Mouse (Mus musculus): ENCODE measurements around the gene Grap. TPM values are rescaled to one million over a fixed set of nuclear protein-coding genes. Genes with fewer than 3 reads are reported as not detected.

Gene Grap
- polyA plus RNA-seq, 1 experiment from 2014 or later = 4.8 TPM

GRCm38 (mm10) chr11:61659011-61659858 lies 6.2 kb downstream of the Grap start:
- H3K9me3 ChIP-seq (replicated peaks; ENCODE audit: control insufficient read depth, low read length) = no peaks in the 10 kb centered on the region
- H3K36me3 ChIP-seq (ENCODE audit: control insufficient read depth, insufficient read depth) = no peaks in the 10 kb centered on the region
- H3K4me3 ChIP-seq (ENCODE audit: low read depth, low read length) = no peak overlapping the region
- no peaks in the 10 kb centered on the region for H3K27me3 ChIP-seq (ENCODE audit: control insufficient read depth, insufficient read depth, low read depth, low read length)
- H3K9ac ChIP-seq (ENCODE audit: low read depth, low read length) = no peak overlapping the region
- no peak for ATAC-seq (ENCODE audit: low read depth)
- H3K4me2 ChIP-seq (ENCODE audit: low read depth, low read length) = no peak overlapping the region
- no peaks in the 10 kb centered on the region for H3K4me1 ChIP-seq (ENCODE audit: control insufficient read depth, low read depth, low read length)
- WGBS (ENCODE audit: insufficient replicate concordance) = 42% methylated on average over 4 of the region's 4 CpGs
- 0 out of 2 replicates have a peak overlapping the region, but pooled peaks have one; percentile 24 for H3K27ac ChIP-seq (ENCODE audit: low read length)

GRCm38 (mm10) chr11:61660001-61660400 lies 6.9 kb downstream of the Grap start:
- no peaks in the 10 kb centered on the region for H3K36me3 ChIP-seq (ENCODE audit: control insufficient read depth, insufficient read depth)
- ATAC-seq (ENCODE audit: low read depth) = no peak
- no peaks in the 10 kb centered on the region for H3K27me3 ChIP-seq (ENCODE audit: control insufficient read depth, insufficient read depth, low read depth, low read length)
- H3K9ac ChIP-seq (ENCODE audit: low read depth, low read length) = no peak overlapping the region
- no peaks in the 10 kb centered on the region for H3K4me1 ChIP-seq (ENCODE audit: control insufficient read depth, low read depth, low read length)
- H3K4me2 ChIP-seq (ENCODE audit: low read depth, low read length) = no peak overlapping the region
- no peak overlapping the region for H3K27ac ChIP-seq (ENCODE audit: low read length)
- H3K9me3 ChIP-seq (replicated peaks; ENCODE audit: control insufficient read depth, low read length) = no peaks in the 10 kb centered on the region
- H3K4me3 ChIP-seq (ENCODE audit: low read depth, low read length) = no peak overlapping the region
- WGBS (ENCODE audit: insufficient replicate concordance) = 61% methylated on average over 8 of the region's 8 CpGs

- WGBS (ENCODE audit: insufficient replicate concordance) = 40% methylated on average over 7 of the region's 7 CpGs
- no peaks in the 10 kb centered on the region for H3K9me3 ChIP-seq (replicated peaks; ENCODE audit: control insufficient read depth, low read length)
- no peak for ATAC-seq (ENCODE audit: low read depth)
- no peak overlapping the region for H3K27ac ChIP-seq (ENCODE audit: low read length)
- H3K36me3 ChIP-seq (ENCODE audit: control insufficient read depth, insufficient read depth) = no peaks in the 10 kb centered on the region
- H3K9ac ChIP-seq (ENCODE audit: low read depth, low read length) = no peak overlapping the region
- H3K27me3 ChIP-seq (ENCODE audit: control insufficient read depth, insufficient read depth, low read depth, low read length) = no peaks in the 10 kb centered on the region
- no peak overlapping the region for H3K4me3 ChIP-seq (ENCODE audit: low read depth, low read length)
- H3K4me2 ChIP-seq (ENCODE audit: low read depth, low read length) = no peak overlapping the region
- H3K4me1 ChIP-seq (ENCODE audit: control insufficient read depth, low read depth, low read length) = no peaks in the 10 kb centered on the region
Measured at GRCm38 (mm10) chr11:61660806-61661392, 7.8 kb downstream of the Grap start.

- H3K36me3 ChIP-seq (ENCODE audit: control insufficient read depth, insufficient read depth) = no peaks in the 10 kb centered on the region
- WGBS (ENCODE audit: insufficient replicate concordance) = 75% methylated on average over 5 of the region's 5 CpGs
- no peak overlapping the region for H3K4me2 ChIP-seq (ENCODE audit: low read depth, low read length)
- H3K9ac ChIP-seq (ENCODE audit: low read depth, low read length) = no peak overlapping the region
- no peaks in the 10 kb centered on the region for H3K27me3 ChIP-seq (ENCODE audit: control insufficient read depth, insufficient read depth, low read depth, low read length)
- ATAC-seq (ENCODE audit: low read depth) = no peak
- no peak overlapping the region for H3K27ac ChIP-seq (ENCODE audit: low read length)
- no peak overlapping the region for H3K4me3 ChIP-seq (ENCODE audit: low read depth, low read length)
- H3K9me3 ChIP-seq (replicated peaks; ENCODE audit: control insufficient read depth, low read length) = no peaks in the 10 kb centered on the region
- H3K4me1 ChIP-seq (ENCODE audit: control insufficient read depth, low read depth, low read length) = no peaks in the 10 kb centered on the region
Measured at GRCm38 (mm10) chr11:61662189-61662588, 9.1 kb downstream of the Grap start.

GRCm38 (mm10) chr11:61665401-61665800 lies 12.3 kb downstream of the Grap start:
- no peak overlapping the region for H3K27ac ChIP-seq (ENCODE audit: low read length)
- no peak overlapping the region for H3K4me2 ChIP-seq (ENCODE audit: low read depth, low read length)
- no peaks in the 10 kb centered on the region; the same call in 1 of the 2 replicates for H3K27me3 ChIP-seq (ENCODE audit: control insufficient read depth, insufficient read depth, low read depth, low read length)
- 67% methylated on average over 4 of the region's 4 CpGs for WGBS (ENCODE audit: insufficient replicate concordance)
- no peak for ATAC-seq (ENCODE audit: low read depth)
- H3K9ac ChIP-seq (ENCODE audit: low read depth, low read length) = no peak overlapping the region
- H3K9me3 ChIP-seq (replicated peaks; ENCODE audit: control insufficient read depth, low read length) = no peaks in the 10 kb centered on the region
- H3K4me3 ChIP-seq (ENCODE audit: low read depth, low read length) = no peak overlapping the region
- H3K4me1 ChIP-seq (ENCODE audit: control insufficient read depth, low read depth, low read length) = no peaks in the 10 kb centered on the region
- no peaks in the 10 kb centered on the region for H3K36me3 ChIP-seq (ENCODE audit: control insufficient read depth, insufficient read depth)

GRCm38 (mm10) chr11:61665991-61666799 lies 13.1 kb downstream of the Grap start:
- Histone ChIP-seq H3K4me1 (ENCODE audit: control insufficient read depth, low read depth, low read length) (no peaks in the 10 kb centered on the region), H3K27ac (ENCODE audit: low read length) (no peak overlapping the region), H3K9ac (ENCODE audit: low read depth, low read length) (no peak overlapping the region), H3K9me3 (replicated peaks; ENCODE audit: control insufficient read depth, low read length) (no peaks in the 10 kb centered on the region), H3K27me3 (ENCODE audit: control insufficient read depth, insufficient read depth, low read depth, low read length) (no peaks in the 10 kb centered on the region; the same call in 1 of the 2 replicates), H3K36me3 (ENCODE audit: control insufficient read depth, insufficient read depth) (no peaks in the 10 kb centered on the region), H3K4me2 (ENCODE audit: low read depth, low read length) (no peak overlapping the region), H3K4me3 (ENCODE audit: low read depth, low read length) (no peak overlapping the region)
- WGBS (ENCODE audit: insufficient replicate concordance) = 45% methylated on average over 7 of the region's 7 CpGs
- no peak for ATAC-seq (ENCODE audit: low read depth)

GRCm38 (mm10) chr11:61667248-61667647 lies 14.2 kb downstream of the Grap start:
- no peak overlapping the region for H3K4me2 ChIP-seq (ENCODE audit: low read depth, low read length)
- H3K9ac ChIP-seq (ENCODE audit: low read depth, low read length) = no peak overlapping the region
- H3K27ac ChIP-seq (ENCODE audit: low read length) = no peak overlapping the region
- no peaks in the 10 kb centered on the region; the same call in 1 of the 2 replicates for H3K27me3 ChIP-seq (ENCODE audit: control insufficient read depth, insufficient read depth, low read depth, low read length)
- no peak overlapping the region for H3K4me3 ChIP-seq (ENCODE audit: low read depth, low read length)
- H3K4me1 ChIP-seq (ENCODE audit: control insufficient read depth, low read depth, low read length) = no peaks in the 10 kb centered on the region
- ATAC-seq (ENCODE audit: low read depth) = no peak
- no peaks in the 10 kb centered on the region for H3K9me3 ChIP-seq (replicated peaks; ENCODE audit: control insufficient read depth, low read length)
- 71% methylated on average over 5 of the region's 5 CpGs for WGBS (ENCODE audit: insufficient replicate concordance)
- no peaks in the 10 kb centered on the region for H3K36me3 ChIP-seq (ENCODE audit: control insufficient read depth, insufficient read depth)

GRCm38 (mm10) chr11:61667782-61668181 lies 14.7 kb downstream of the Grap start:
- no peak for ATAC-seq (ENCODE audit: low read depth)
- no peaks in the 10 kb centered on the region for H3K4me1 ChIP-seq (ENCODE audit: control insufficient read depth, low read depth, low read length)
- H3K36me3 ChIP-seq (ENCODE audit: control insufficient read depth, insufficient read depth) = no peaks in the 10 kb centered on the region
- H3K4me3 ChIP-seq (ENCODE audit: low read depth, low read length) = no peak overlapping the region
- no peaks in the 10 kb centered on the region; the same call in 1 of the 2 replicates for H3K27me3 ChIP-seq (ENCODE audit: control insufficient read depth, insufficient read depth, low read depth, low read length)
- H3K27ac ChIP-seq (ENCODE audit: low read length) = no peak overlapping the region
- WGBS (ENCODE audit: insufficient replicate concordance) = 74% methylated on average over 5 of the region's 5 CpGs
- no peak overlapping the region for H3K4me2 ChIP-seq (ENCODE audit: low read depth, low read length)
- no peak overlapping the region for H3K9ac ChIP-seq (ENCODE audit: low read depth, low read length)
- no peaks in the 10 kb centered on the region for H3K9me3 ChIP-seq (replicated peaks; ENCODE audit: control insufficient read depth, low read length)

Data from liver, embryonic 16.5 days (tissue).